Mouse (Mus musculus): ENCODE data around the gene Bcl11a. TPM values are rescaled to one million over a fixed set of nuclear protein-coding genes. Genes with fewer than 3 reads are reported as not detected.

Bcl11a gene
- polyA plus RNA-seq, 1 experiment from 2014 or later, result 66.0 TPM

- Histone ChIP-seq H3K27me3 (no peaks in the 10 kb centered on the region), H3K4me2 (replicated peaks) (no peak overlapping the region), H3K4me3 (no peak overlapping the region), H3K9me3 (no peaks in the 10 kb centered on the region; the same call in 1 of the 2 replicates), H3K4me1 (peaks cover 29% of the 10 kb centered on the region), H3K27ac (replicated peaks) (no peak overlapping the region), H3K36me3 (peaks cover 3% of the 10 kb centered on the region; the same call in 1 of the 2 replicates), H3K9ac (replicated peaks) (no peak overlapping the region)
- ATAC-seq (ENCODE audit: low FRiP score, low read depth), result no peak
- 99% methylated on average over 2 of the region's 2 CpGs for WGBS
These were observed 60.0 kb downstream of the Bcl11a start for GRCm38 (mm10) chr11:24137891-24138290.

- H3K4me2 ChIP-seq (replicated peaks), result no peak overlapping the region
- no peaks in the 10 kb centered on the region for H3K27me3 ChIP-seq
- H3K9me3 ChIP-seq, result no peaks in the 10 kb centered on the region; the same call in 1 of the 2 replicates
- ATAC-seq (ENCODE audit: low FRiP score, low read depth), result no peak
- no peak overlapping the region for H3K27ac ChIP-seq (replicated peaks)
- H3K4me3 ChIP-seq, result no peak overlapping the region
- WGBS, result 91% methylated on average over 9 of the region's 9 CpGs
- peaks cover 3% of the 10 kb centered on the region; the same call in 1 of the 2 replicates for H3K36me3 ChIP-seq
- H3K4me1 ChIP-seq, result peaks cover 22% of the 10 kb centered on the region
- no peak overlapping the region for H3K9ac ChIP-seq (replicated peaks)
These were observed 60.9 kb downstream of the Bcl11a start for GRCm38 (mm10) chr11:24138600-24139375.

GRCm38 (mm10) chr11:24139432-24139831, 61.6 kb downstream of the Bcl11a start:
- no peak for ATAC-seq (ENCODE audit: low FRiP score, low read depth)
- Histone ChIP-seq H3K4me2 (replicated peaks) (no peak overlapping the region), H3K4me1 (peaks cover 22% of the 10 kb centered on the region), H3K36me3 (peaks cover 3% of the 10 kb centered on the region; the same call in 1 of the 2 replicates), H3K4me3 (no peak overlapping the region), H3K27ac (replicated peaks) (no peak overlapping the region), H3K9me3 (no peaks in the 10 kb centered on the region; the same call in 1 of the 2 replicates), H3K27me3 (no peaks in the 10 kb centered on the region), H3K9ac (replicated peaks) (no peak overlapping the region)
- 91% methylated on average over 6 of the region's 6 CpGs for WGBS

- WGBS, result 88% methylated on average over 2 of the region's 2 CpGs
- Histone ChIP-seq H3K36me3 (peaks cover 3% of the 10 kb centered on the region; the same call in 1 of the 2 replicates), H3K9me3 (no peaks in the 10 kb centered on the region; the same call in 1 of the 2 replicates), H3K27me3 (no peaks in the 10 kb centered on the region), H3K4me1 (peaks cover 22% of the 10 kb centered on the region), H3K27ac (replicated peaks) (no peak overlapping the region), H3K4me3 (no peak overlapping the region), H3K9ac (replicated peaks) (no peak overlapping the region), H3K4me2 (replicated peaks) (no peak overlapping the region)
- ATAC-seq (ENCODE audit: low FRiP score, low read depth), result no peak
These were observed 62.1 kb downstream of the Bcl11a start for GRCm38 (mm10) chr11:24139952-24140351.

- H3K4me3 ChIP-seq, result no peak overlapping the region
- no peaks in the 10 kb centered on the region; the same call in 1 of the 2 replicates for H3K9me3 ChIP-seq
- peaks cover 3% of the 10 kb centered on the region; the same call in 1 of the 2 replicates for H3K36me3 ChIP-seq
- no peak overlapping the region for H3K9ac ChIP-seq (replicated peaks)
- no peak overlapping the region for H3K4me2 ChIP-seq (replicated peaks)
- no peaks in the 10 kb centered on the region for H3K27me3 ChIP-seq
- H3K4me1 ChIP-seq, result peaks cover 20% of the 10 kb centered on the region
- ATAC-seq (ENCODE audit: low FRiP score, low read depth), result no peak
- no peak overlapping the region for H3K27ac ChIP-seq (replicated peaks)
- WGBS, result 86% methylated on average over 2 of the region's 2 CpGs
These were observed 63.1 kb downstream of the Bcl11a start for GRCm38 (mm10) chr11:24140948-24141347.

GRCm38 (mm10) chr11:24141479-24142251, 63.8 kb downstream of the Bcl11a start:
- peaks cover 3% of the 10 kb centered on the region; the same call in 1 of the 2 replicates for H3K36me3 ChIP-seq
- no peak for ATAC-seq (ENCODE audit: low FRiP score, low read depth)
- peaks cover 15% of the 10 kb centered on the region for H3K4me1 ChIP-seq
- no peaks in the 10 kb centered on the region; the same call in 1 of the 2 replicates for H3K9me3 ChIP-seq
- WGBS, result 68% methylated on average over 10 of the region's 10 CpGs
- no peak overlapping the region for H3K4me2 ChIP-seq (replicated peaks)
- no peaks in the 10 kb centered on the region for H3K27me3 ChIP-seq
- peak overlapping the region; percentile 8; the same call in 1 of the 2 replicates for H3K27ac ChIP-seq (replicated peaks)
- no peak overlapping the region for H3K9ac ChIP-seq (replicated peaks)
- H3K4me3 ChIP-seq, result no peak overlapping the region

GRCm38 (mm10) chr11:24142316-24142715, 64.5 kb downstream of the Bcl11a start:
- H3K9me3 ChIP-seq, result no peaks in the 10 kb centered on the region; the same call in 1 of the 2 replicates
- H3K4me3 ChIP-seq, result no peak overlapping the region
- 76% methylated on average over 9 of the region's 9 CpGs for WGBS
- peaks cover 3% of the 10 kb centered on the region; the same call in 1 of the 2 replicates for H3K36me3 ChIP-seq
- H3K27ac ChIP-seq (replicated peaks), result no peak overlapping the region
- H3K4me1 ChIP-seq, result peaks cover 15% of the 10 kb centered on the region
- H3K9ac ChIP-seq (replicated peaks), result no peak overlapping the region
- no peak overlapping the region for H3K4me2 ChIP-seq (replicated peaks)
- no peaks in the 10 kb centered on the region for H3K27me3 ChIP-seq
- ATAC-seq (ENCODE audit: low FRiP score, low read depth), result no peak

- ATAC-seq (ENCODE audit: low FRiP score, low read depth), result no peak
- no peaks in the 10 kb centered on the region; the same call in 1 of the 2 replicates for H3K9me3 ChIP-seq
- H3K36me3 ChIP-seq, result no peaks in the 10 kb centered on the region; the same call in 1 of the 2 replicates
- H3K9ac ChIP-seq (replicated peaks), result no peak overlapping the region
- 89% methylated on average over 16 of the region's 16 CpGs for WGBS
- H3K4me1 ChIP-seq, result peaks cover 20% of the 10 kb centered on the region
- no peak overlapping the region for H3K4me2 ChIP-seq (replicated peaks)
- no peaks in the 10 kb centered on the region for H3K27me3 ChIP-seq
- no peak overlapping the region for H3K4me3 ChIP-seq
- no peak overlapping the region for H3K27ac ChIP-seq (replicated peaks)
These were observed 66.5 kb downstream of the Bcl11a start for GRCm38 (mm10) chr11:24144159-24144946.

GRCm38 (mm10) chr11:24146034-24146433, 68.2 kb downstream of the Bcl11a start:
- H3K27ac ChIP-seq (replicated peaks), result no peak overlapping the region
- no peak overlapping the region for H3K4me2 ChIP-seq (replicated peaks)
- H3K9ac ChIP-seq (replicated peaks), result no peak overlapping the region
- 93% methylated on average over 4 of the region's 4 CpGs for WGBS
- no peaks in the 10 kb centered on the region for H3K27me3 ChIP-seq
- H3K4me1 ChIP-seq, result peaks cover 21% of the 10 kb centered on the region
- H3K4me3 ChIP-seq, result no peak overlapping the region
- ATAC-seq (ENCODE audit: low FRiP score, low read depth), result no peak
- H3K9me3 ChIP-seq, result no peaks in the 10 kb centered on the region
- peaks cover 5% of the 10 kb centered on the region; the same call in 1 of the 2 replicates for H3K36me3 ChIP-seq

- Histone ChIP-seq H3K4me3 (no peak overlapping the region), H3K36me3 (peaks cover 5% of the 10 kb centered on the region; the same call in 1 of the 2 replicates), H3K9me3 (no peaks in the 10 kb centered on the region), H3K4me1 (peaks cover 17% of the 10 kb centered on the region), H3K27me3 (no peaks in the 10 kb centered on the region), H3K27ac (replicated peaks) (no peak overlapping the region), H3K9ac (replicated peaks) (no peak overlapping the region), H3K4me2 (replicated peaks) (no peak overlapping the region)
- 97% methylated on average over 1 of the region's 1 CpGs for WGBS
- ATAC-seq (ENCODE audit: low FRiP score, low read depth), result no peak
These were observed 68.6 kb downstream of the Bcl11a start for GRCm38 (mm10) chr11:24146437-24146836.

- H3K36me3 ChIP-seq, result peaks cover 5% of the 10 kb centered on the region; the same call in 1 of the 2 replicates
- no peak overlapping the region for H3K9ac ChIP-seq (replicated peaks)
- H3K4me1 ChIP-seq, result peaks cover 14% of the 10 kb centered on the region
- H3K27ac ChIP-seq (replicated peaks), result no peak overlapping the region
- no peak overlapping the region for H3K4me2 ChIP-seq (replicated peaks)
- H3K27me3 ChIP-seq, result no peaks in the 10 kb centered on the region
- ATAC-seq (ENCODE audit: low FRiP score, low read depth), result no peak
- 89% methylated on average over 6 of the region's 6 CpGs for WGBS
- H3K9me3 ChIP-seq, result no peaks in the 10 kb centered on the region
- no peak overlapping the region for H3K4me3 ChIP-seq
These were observed 69.8 kb downstream of the Bcl11a start for GRCm38 (mm10) chr11:24147698-24148097.

Data from midbrain, embryonic 12.5 days (tissue).